In genomic region chr13:64152671-64153082, GRCm38 (mm10) we compare ENCODE assay signal across 8 mouse cellular contexts. TPM values are rescaled to one million over a fixed set of nuclear protein-coding genes. Genes with fewer than 3 reads are reported as not detected.
DNase-seq lines count a peak whose midpoint lies in the region; ATAC-seq and TF ChIP-seq lines count a peak whose summit lies in the region.

No protein-coding gene starts in this region.

- no peak for TF ChIP-seq EP300 in ES-Bruce4 (IDR thresholded peaks at IDR 0.05; ENCODE audit: insufficient read depth, low read depth, low read length)

- H3K36me3 ChIP-seq in heart, embryonic 14.5 days (ENCODE audit: control insufficient read depth, insufficient read depth, low read length) = no peaks in the 10 kb centered on the region
- no peaks in the 10 kb centered on the region for H3K36me3 ChIP-seq in ES-Bruce4 (ENCODE audit: control insufficient read depth, insufficient read depth, low read length, poor library complexity, severe bottlenecking)
- peaks cover 7% of the 10 kb centered on the region; the same call in 1 of the 2 replicates for H3K36me3 ChIP-seq in forebrain, embryonic 10.5 days (replicated peaks)
- H3K36me3 ChIP-seq in midbrain, embryonic 15.5 days (replicated peaks) = no peaks in the 10 kb centered on the region

- TF ChIP-seq POLR2A in ES-Bruce4 (IDR thresholded peaks at IDR 0.05; ENCODE audit: insufficient read depth, low read length) = no peak

- peak overlapping the region; percentile 94 for H3K4me2 ChIP-seq in heart, embryonic 14.5 days (ENCODE audit: low read length)
- H3K4me2 ChIP-seq in midbrain, embryonic 15.5 days = peak overlapping the region; percentile 96

- intact Hi-C loops in heart, postnatal 10 days (cut with DNase I) = loop anchor here (10.0 kb wide), 1 partner anchor 282 kb away; the partner anchor contains the start of gene Cdk20
- intact Hi-C loops in left cerebral cortex, postnatal 14 days (cut with DNase I) = no loop called here

- H3K9ac ChIP-seq in heart, embryonic 14.5 days (ENCODE audit: low read length) = peak overlapping the region; percentile 91
- peak overlapping the region; percentile 89 for H3K9ac ChIP-seq in ES-Bruce4 (ENCODE audit: low read depth, poor library complexity, severe bottlenecking)
- H3K9ac ChIP-seq in midbrain, embryonic 15.5 days = peak overlapping the region; percentile 59

- H3K4me3 ChIP-seq in heart, embryonic 14.5 days (ENCODE audit: control insufficient read depth in 1 of 2, insufficient read depth in 1 of 2, low read depth in 1 of 2, low read length in 2 of 2) = peak overlapping the region; percentile 81 to 91
- H3K4me3 ChIP-seq in ES-Bruce4 (ENCODE audit: low read depth, low read length) = peak overlapping the region; percentile 81
- peak overlapping the region; percentile 97 for H3K4me3 ChIP-seq in forebrain, embryonic 10.5 days
- H3K4me3 ChIP-seq in midbrain, embryonic 15.5 days = peak overlapping the region; percentile 94

- peaks cover 8 to 42% of the 10 kb centered on the region in 2 experiments for H3K4me1 ChIP-seq in heart, embryonic 14.5 days (ENCODE audit: control insufficient read depth in 2 of 2, insufficient read depth in 2 of 2, low read length in 2 of 2)
- H3K4me1 ChIP-seq in ES-Bruce4 (ENCODE audit: control insufficient read depth, insufficient read depth, low read length) = peaks cover 2% of the 10 kb centered on the region
- H3K4me1 ChIP-seq in forebrain, embryonic 10.5 days = peaks cover 55% of the 10 kb centered on the region
- peaks cover 7% of the 10 kb centered on the region for H3K4me1 ChIP-seq in midbrain, embryonic 15.5 days

- ATAC-seq in heart, embryonic 14.5 days (ENCODE audit: insufficient number of reproducible peaks, insufficient read depth, low FRiP score, low read depth) = peak; percentile 13; the same call in 1 of the 2 replicates
- peak; percentile 78 for ATAC-seq in midbrain, embryonic 15.5 days (replicated peaks)
- no peak for ATAC-seq in monocyte, adult 5-6 weeks (replicated peaks; ENCODE audit: insufficient number of reproducible peaks, low FRiP score, low TSS enrichment, poor library complexity, severe bottlenecking)

- no peaks in the 10 kb centered on the region for H3K27me3 ChIP-seq in heart, embryonic 14.5 days (ENCODE audit: control insufficient read depth, insufficient read depth, low read length)
- H3K27me3 ChIP-seq in ES-Bruce4 (ENCODE audit: control insufficient read depth, insufficient read depth, low read length, poor library complexity, severe bottlenecking) = no peaks in the 10 kb centered on the region
- peaks cover 6% of the 10 kb centered on the region for H3K27me3 ChIP-seq in forebrain, embryonic 10.5 days (ENCODE audit: poor library complexity, severe bottlenecking)
- H3K27me3 ChIP-seq in midbrain, embryonic 15.5 days (replicated peaks) = no peaks in the 10 kb centered on the region; the same call in 1 of the 2 replicates

- H3K27ac ChIP-seq in heart, embryonic 14.5 days (replicated peaks in 1 of 2; ENCODE audit: control insufficient read depth in 1 of 2, insufficient read depth in 1 of 2, low read depth in 2 of 2, low read length in 2 of 2) = peak overlapping the region; percentile 93 to 95
- peak overlapping the region; percentile 51 for H3K27ac ChIP-seq in ES-Bruce4 (ENCODE audit: insufficient read depth, low read length)
- peak overlapping the region; percentile 98 for H3K27ac ChIP-seq in forebrain, embryonic 10.5 days
- peak overlapping the region; percentile 67 for H3K27ac ChIP-seq in midbrain, embryonic 15.5 days

- WGBS in heart, embryonic 14.5 days = under 1% methylated on average over 60 of the region's 61 CpGs
- WGBS in forebrain, embryonic 10.5 days = under 1% methylated on average over 61 of the region's 61 CpGs
- WGBS in midbrain, embryonic 15.5 days = under 1% methylated on average over 60 of the region's 61 CpGs

- no peaks in the 10 kb centered on the region for H3K9me3 ChIP-seq in heart, embryonic 14.5 days (ENCODE audit: control insufficient read depth, low read length)
- no peaks in the 10 kb centered on the region for H3K9me3 ChIP-seq in ES-Bruce4 (replicated peaks; ENCODE audit: control insufficient read depth, insufficient read depth, low read length, poor library complexity, severe bottlenecking)
- H3K9me3 ChIP-seq in forebrain, embryonic 10.5 days = no peaks in the 10 kb centered on the region
- no peaks in the 10 kb centered on the region for H3K9me3 ChIP-seq in midbrain, embryonic 15.5 days

- no peak for TF ChIP-seq CTCF in ES-Bruce4 (IDR thresholded peaks at IDR 0.05; ENCODE audit: low read depth, low read length)

- no peak for DNase-seq in heart, postnatal 10 days
- peak; percentile 51 for DNase-seq in forebrain, embryonic 10.5 days (ENCODE audit: extremely low spot score, low spot score)
- DNase-seq in left cerebral cortex, postnatal 14 days (ENCODE audit: low spot score in 2 of 2) = peak; percentile 51 to 67
- no peak for DNase-seq in urinary bladder, postnatal 14 days (ENCODE audit: low spot score)

RNA-seq across cellular contexts. Expression of gene Zfp367, which starts 0.3 kb away (rescaled TPM):
- polyA plus RNA-seq in heart, embryonic 14.5 days (2014; fragmentation: Nextera tagmentation; extraction: Ambion mirVana) = 28.1 and 30.2 TPM in 2 replicates
- total RNA-seq in heart, postnatal 10 days (2021) = 10 to 100 TPM; 27.0 to 28.9 TPM
- 24.9 and 32.2 TPM in 2 replicates for polyA plus RNA-seq in ES-Bruce4 (2011; ENCODE audit: insufficient read depth, insufficient read length, low read depth, missing spikeins)
- polyA plus RNA-seq in forebrain, embryonic 10.5 days (2016; fragmentation: Nextera tagmentation; extraction: Ambion mirVana) = 17.6 and 18.8 TPM in 2 replicates
- total RNA-seq in left cerebral cortex, postnatal 14 days (2021) = 10 to 100 TPM; 13.4 to 14.4 TPM
- polyA plus RNA-seq in midbrain, embryonic 15.5 days (2015; fragmentation: Nextera tagmentation; extraction: Ambion mirVana) = 4.2 and 4.9 TPM in 2 replicates
- 19.2 to 26.9 TPM (median 21.2 TPM) in 3 replicates for total RNA-seq in monocyte, adult 5-6 weeks (2017)

RNA-seq across cellular contexts. Expression of gene Habp4, which starts 8.9 kb away (rescaled TPM):
- polyA plus RNA-seq in heart, embryonic 14.5 days (2014; fragmentation: Nextera tagmentation; extraction: Ambion mirVana) = 70.9 and 72.4 TPM in 2 replicates
- 10 to 100 TPM; 46.3 to 54.2 TPM for total RNA-seq in heart, postnatal 10 days (2021)
- polyA plus RNA-seq in ES-Bruce4 (2011; ENCODE audit: insufficient read depth, insufficient read length, low read depth, missing spikeins) = 7.0 and 10.9 TPM in 2 replicates
- polyA plus RNA-seq in forebrain, embryonic 10.5 days (2016; fragmentation: Nextera tagmentation; extraction: Ambion mirVana) = 13.7 and 16.3 TPM in 2 replicates
- total RNA-seq in left cerebral cortex, postnatal 14 days (2021) = 100 to 1,000 TPM; 158 to 167 TPM
- polyA plus RNA-seq in midbrain, embryonic 15.5 days (2015; fragmentation: Nextera tagmentation; extraction: Ambion mirVana) = 39.0 and 41.4 TPM in 2 replicates
- 9.6 to 14.1 TPM (median 11.8 TPM) in 3 replicates for total RNA-seq in monocyte, adult 5-6 weeks (2017)

RNA-seq across cellular contexts. Expression of gene Slc35d2, which starts 23.5 kb away (rescaled TPM):
- 6.1 and 7.7 TPM in 2 replicates for polyA plus RNA-seq in heart, embryonic 14.5 days (2014; fragmentation: Nextera tagmentation; extraction: Ambion mirVana)
- total RNA-seq in heart, postnatal 10 days (2021) = 1 to 10 TPM; 3.0 to 6.0 TPM
- 6.3 and 7.7 TPM in 2 replicates for polyA plus RNA-seq in ES-Bruce4 (2011; ENCODE audit: insufficient read depth, insufficient read length, low read depth, missing spikeins)
- polyA plus RNA-seq in forebrain, embryonic 10.5 days (2016; fragmentation: Nextera tagmentation; extraction: Ambion mirVana) = 1.5 and 2.8 TPM in 2 replicates
- total RNA-seq in left cerebral cortex, postnatal 14 days (2021) = 1 to 10 TPM in 1 of 2 experiments, under 1 TPM in 1; 0.90 to 1.9 TPM
- polyA plus RNA-seq in midbrain, embryonic 15.5 days (2015; fragmentation: Nextera tagmentation; extraction: Ambion mirVana) = 0.82 and 1.1 TPM in 2 replicates
- total RNA-seq in monocyte, adult 5-6 weeks (2017) = 24.2 to 36.1 TPM (median 26.4 TPM) in 3 replicates

Comparison
In these comparisons a context has a peak if more than half of its experiments do, and no peak if none do; other contexts are left out.
1. DNase-seq: peak in forebrain, embryonic 10.5 days (single experiment) and left cerebral cortex, postnatal 14 days (2 of 2); none in heart, postnatal 10 days (0 of 2) and urinary bladder, postnatal 14 days (single experiment).
2. Peak in every context shown above with its lines, with median percentiles within 50 percentile points of each other: H3K27ac ChIP-seq, H3K4me3 ChIP-seq and H3K9ac ChIP-seq.